Mouse (Mus musculus) bone marrow, adult 2 months (tissue): Measurements from ENCODE around the gene Pxn.

ENCODE experiments used
- CTCF ChIP-seq: fragments of 200-500 bp; IDR thresholded peaks from 2 replicates; pipeline ENCODE4 v1.5.1; 2011; ENCODE audit warnings: low read length, control low read depth; ENCODE audit not compliant: control insufficient read depth, insufficient read depth
- POLR2A ChIP-seq: fragments of 200-500 bp; IDR thresholded peaks from 2 replicates; pipeline ENCODE4 v1.6.1; 2011; ENCODE audit warnings: low read depth, mild to moderate bottlenecking, control low read depth, low read length, borderline replicate concordance; ENCODE audit not compliant: control insufficient read depth

- 0 out of 2 replicates have a peak, but pooled peaks have one; percentile 2 for TF ChIP-seq CTCF
- TF ChIP-seq POLR2A, result no peak
Observed at GRCm38 (mm10) chr5:115473191-115473590, 33.3 kb upstream of the Pxn start.
